Mouse (Mus musculus) cerebellum, adult 2 months (tissue): ENCODE measurements around the gene Tnip1.

Experiments
- CTCF ChIP-seq: fragments of 200-500 bp; IDR thresholded peaks from 2 replicates; pipeline ENCODE4 v1.5.1; 2011; ENCODE audit warnings: low read depth, mild to moderate bottlenecking, control low read depth, low read length, moderate library complexity, borderline replicate concordance; ENCODE audit not compliant: insufficient read depth
- POLR2A ChIP-seq: fragments of 200-500 bp; IDR thresholded peaks from 2 replicates; pipeline ENCODE4 v1.6.1; 2011; ENCODE audit warnings: low read length, control low read depth, borderline replicate concordance; ENCODE audit not compliant: insufficient read depth

GRCm38 (mm10) chr11:54953993-54954446 is 8.7 kb downstream of the Tnip1 start:
- TF ChIP-seq CTCF, result no peak
- TF ChIP-seq POLR2A, result no peak
